Mouse (Mus musculus) brain, embryonic 14.5 days (tissue): ENCODE results near the gene Hist1h4a.

Source experiments
- CTCF ChIP-seq: fragments of 200-500 bp; IDR thresholded peaks from 2 replicates; pipeline ENCODE4 v1.5.1; 2012; ENCODE audit warnings: inconsistent platforms, mild to moderate bottlenecking, moderate library complexity, borderline replicate concordance; ENCODE audit not compliant: insufficient read depth, insufficient read length; ENCODE audit errors: extremely low read depth
- POLR2A ChIP-seq: fragments of 200-500 bp; IDR thresholded peaks from 2 replicates; pipeline ENCODE4 v1.6.1; 2012; ENCODE audit warnings: mild to moderate bottlenecking, inconsistent platforms, borderline replicate concordance; ENCODE audit not compliant: poor library complexity, insufficient read depth, insufficient read length, severe bottlenecking; ENCODE audit errors: extremely low read depth

GRCm38 (mm10) chr13:23768834-23769397, 7.9 kb upstream of the Hist1h4a start:
- TF ChIP-seq CTCF (no peak), POLR2A (no peak)
